Mouse (Mus musculus) liver, embryonic 16.5 days (tissue): ENCODE measurements around the gene Ncam1. TPM values are rescaled to one million over a fixed set of nuclear protein-coding genes. Genes with fewer than 3 reads are reported as not detected.

ENCODE experiments used
- ATAC-seq: fragments of 200-750 bp; cut with Nextera tagmentation; 2 replicates; pipeline ENCODE4 v1.8.0; 2017; ENCODE audit warnings: low read depth, mild to moderate bottlenecking, moderate number of reproducible peaks, moderate library complexity
- H3K27ac ChIP-seq: fragments of 300-500 bp; sonication (generic); 2 replicates; pipeline ENCODE4 v1.5.1; 2014; ENCODE audit warnings: mild to moderate bottlenecking, low read length
- H3K27me3 ChIP-seq: fragments of 300-500 bp; sonication (generic); 2 replicates; pipeline ENCODE4 v1.6.1; 2014; ENCODE audit warnings: low read depth, low read length, mixed read lengths; ENCODE audit not compliant: control insufficient read depth, insufficient read depth
- H3K36me3 ChIP-seq: fragments of 300-500 bp; sonication (generic); 2 replicates; pipeline ENCODE4 v1.6.1; 2014; ENCODE audit warnings: mild to moderate bottlenecking; ENCODE audit not compliant: control insufficient read depth, insufficient read depth
- H3K4me1 ChIP-seq: fragments of 300-500 bp; sonication (generic); 2 replicates; pipeline ENCODE4 v1.6.1; 2014; ENCODE audit warnings: low read depth, low read length, mixed read lengths; ENCODE audit not compliant: control insufficient read depth
- H3K4me2 ChIP-seq: fragments of 300-500 bp; sonication (generic); 2 replicates; pipeline ENCODE4 v1.6.1; 2014; ENCODE audit warnings: low read depth, low read length, mixed read lengths
- H3K4me3 ChIP-seq: fragments of 300-500 bp; sonication (generic); 2 replicates; pipeline ENCODE4 v1.5.1; 2014; ENCODE audit warnings: low read depth, mild to moderate bottlenecking, low read length
- H3K9ac ChIP-seq: fragments of 300-500 bp; sonication (generic); 2 replicates; pipeline ENCODE4 v1.6.1; 2014; ENCODE audit warnings: low read depth, low read length
- H3K9me3 ChIP-seq: fragments of 300-500 bp; sonication (generic); replicated peaks from 2 replicates; pipeline ENCODE4 v1.6.1; 2016; ENCODE audit warnings: low read length; ENCODE audit not compliant: control insufficient read depth
- WGBS: fragments of 180-500 bp; shearing (Covaris S2); extraction: QIAGEN DNeasy Blood & Tissue Kit; methylation state at CpG from one replicate; pipeline ENCODE4 v1.1.7; 2014; ENCODE audit not compliant: insufficient replicate concordance; 5-methylcytosine and 5-hydroxymethylcytosine counted together
- polyA plus RNA-seq: library from polyadenylated mRNA; unstranded; fragments of >200 nt; fragmentation: Nextera tagmentation; extraction: Ambion mirVana; gene quantifications from 2 replicates; pipeline ENCODE4 v1.2.1, GENCODE M21; 2015

Ncam1 gene
- polyA plus RNA-seq, 1 experiment from 2014 or later = 4.6 TPM

GRCm38 (mm10) chr9:49760571-49760970, 38.2 kb downstream of the Ncam1 start:
- Histone ChIP-seq H3K9ac (no peak overlapping the region), H3K4me3 (no peak overlapping the region), H3K9me3 (no peaks in the 10 kb centered on the region), H3K27me3 (no peaks in the 10 kb centered on the region), H3K27ac (no peak overlapping the region), H3K36me3 (no peaks in the 10 kb centered on the region), H3K4me2 (no peak overlapping the region), H3K4me1 (no peaks in the 10 kb centered on the region)
- ATAC-seq = no peak
- 72% methylated on average over 6 of the region's 6 CpGs for WGBS

- H3K4me2 ChIP-seq = no peak overlapping the region
- H3K4me1 ChIP-seq = no peaks in the 10 kb centered on the region
- H3K9ac ChIP-seq = no peak overlapping the region
- WGBS = 75% methylated on average over 2 of the region's 2 CpGs
- H3K36me3 ChIP-seq = no peaks in the 10 kb centered on the region
- no peak overlapping the region for H3K27ac ChIP-seq
- no peaks in the 10 kb centered on the region for H3K27me3 ChIP-seq
- H3K9me3 ChIP-seq = no peaks in the 10 kb centered on the region
- ATAC-seq = no peak
- H3K4me3 ChIP-seq = no peak overlapping the region
These were observed 40.3 kb downstream of the Ncam1 start for GRCm38 (mm10) chr9:49758436-49758835.

GRCm38 (mm10) chr9:49757986-49758385, 40.7 kb downstream of the Ncam1 start:
- Histone ChIP-seq H3K4me2 (no peak overlapping the region), H3K9me3 (no peaks in the 10 kb centered on the region), H3K4me1 (no peaks in the 10 kb centered on the region), H3K27ac (no peak overlapping the region), H3K4me3 (no peak overlapping the region), H3K9ac (no peak overlapping the region), H3K36me3 (no peaks in the 10 kb centered on the region), H3K27me3 (no peaks in the 10 kb centered on the region)
- ATAC-seq = no peak
- WGBS = 67% methylated on average over 12 of the region's 12 CpGs

- Histone ChIP-seq H3K4me1 (no peaks in the 10 kb centered on the region), H3K9ac (no peak overlapping the region), H3K4me3 (no peak overlapping the region), H3K27me3 (no peaks in the 10 kb centered on the region), H3K27ac (no peak overlapping the region), H3K36me3 (no peaks in the 10 kb centered on the region), H3K4me2 (no peak overlapping the region), H3K9me3 (no peaks in the 10 kb centered on the region)
- 66% methylated on average over 4 of the region's 4 CpGs for WGBS
- ATAC-seq = no peak
These were observed 41.1 kb downstream of the Ncam1 start for GRCm38 (mm10) chr9:49757582-49757981.

GRCm38 (mm10) chr9:49756725-49757124, 42.0 kb downstream of the Ncam1 start:
- no peaks in the 10 kb centered on the region for H3K9me3 ChIP-seq
- ATAC-seq = no peak
- no peak overlapping the region for H3K4me2 ChIP-seq
- no peak overlapping the region for H3K27ac ChIP-seq
- no peak overlapping the region for H3K9ac ChIP-seq
- no peaks in the 10 kb centered on the region for H3K27me3 ChIP-seq
- no peaks in the 10 kb centered on the region for H3K4me1 ChIP-seq
- no peak overlapping the region for H3K4me3 ChIP-seq
- 71% methylated on average over 4 of the region's 4 CpGs for WGBS
- H3K36me3 ChIP-seq = no peaks in the 10 kb centered on the region

GRCm38 (mm10) chr9:49755214-49755613, 43.5 kb downstream of the Ncam1 start:
- H3K9me3 ChIP-seq = no peaks in the 10 kb centered on the region
- H3K27me3 ChIP-seq = no peaks in the 10 kb centered on the region
- H3K4me2 ChIP-seq = no peak overlapping the region
- 69% methylated on average over 4 of the region's 4 CpGs for WGBS
- no peak overlapping the region for H3K27ac ChIP-seq
- no peaks in the 10 kb centered on the region for H3K4me1 ChIP-seq
- ATAC-seq = no peak
- no peaks in the 10 kb centered on the region for H3K36me3 ChIP-seq
- no peak overlapping the region for H3K9ac ChIP-seq
- no peak overlapping the region for H3K4me3 ChIP-seq

- WGBS = 51% methylated on average over 6 of the region's 6 CpGs
- no peaks in the 10 kb centered on the region for H3K4me1 ChIP-seq
- no peak overlapping the region for H3K27ac ChIP-seq
- no peak for ATAC-seq
- H3K4me3 ChIP-seq = no peak overlapping the region
- no peak overlapping the region for H3K4me2 ChIP-seq
- no peaks in the 10 kb centered on the region for H3K27me3 ChIP-seq
- no peaks in the 10 kb centered on the region for H3K36me3 ChIP-seq
- H3K9ac ChIP-seq = no peak overlapping the region
- no peaks in the 10 kb centered on the region for H3K9me3 ChIP-seq
These were observed 47.3 kb downstream of the Ncam1 start for GRCm38 (mm10) chr9:49751466-49751865.

GRCm38 (mm10) chr9:49746176-49746575, 52.5 kb downstream of the Ncam1 start:
- Histone ChIP-seq H3K9me3 (no peaks in the 10 kb centered on the region), H3K27ac (no peak overlapping the region), H3K4me1 (no peaks in the 10 kb centered on the region), H3K4me3 (no peak overlapping the region), H3K36me3 (no peaks in the 10 kb centered on the region), H3K9ac (no peak overlapping the region), H3K27me3 (no peaks in the 10 kb centered on the region), H3K4me2 (no peak overlapping the region)
- WGBS = 52% methylated on average over 2 of the region's 2 CpGs
- no peak for ATAC-seq

- Histone ChIP-seq H3K4me3 (no peak overlapping the region), H3K27me3 (no peaks in the 10 kb centered on the region), H3K36me3 (no peaks in the 10 kb centered on the region), H3K4me1 (no peaks in the 10 kb centered on the region), H3K9ac (no peak overlapping the region), H3K4me2 (no peak overlapping the region), H3K27ac (no peak overlapping the region), H3K9me3 (no peaks in the 10 kb centered on the region)
- no peak for ATAC-seq
- 51% methylated on average over 4 of the region's 4 CpGs for WGBS
These were observed 53.0 kb downstream of the Ncam1 start for GRCm38 (mm10) chr9:49745696-49746095.

GRCm38 (mm10) chr9:49744286-49744685, 54.4 kb downstream of the Ncam1 start:
- no peaks in the 10 kb centered on the region for H3K4me1 ChIP-seq
- H3K27ac ChIP-seq = no peak overlapping the region
- no peak overlapping the region for H3K4me2 ChIP-seq
- H3K9ac ChIP-seq = no peak overlapping the region
- H3K27me3 ChIP-seq = no peaks in the 10 kb centered on the region
- H3K9me3 ChIP-seq = no peaks in the 10 kb centered on the region
- 46% methylated on average over 2 of the region's 2 CpGs for WGBS
- no peaks in the 10 kb centered on the region for H3K36me3 ChIP-seq
- H3K4me3 ChIP-seq = no peak overlapping the region
- no peak for ATAC-seq
